Mouse (Mus musculus) hindbrain, embryonic 15.5 days (tissue): ENCODE measurements around the gene Ap4m1. TPM values are rescaled to one million over a fixed set of nuclear protein-coding genes. Genes with fewer than 3 reads are reported as not detected.
"Not testable (repeated sequence)": the region's sequence is repeated elsewhere in the genome, so short reads cannot be mapped to it uniquely, and the experiment has no call there.

Source experiments
- ATAC-seq: fragments of 200-750 bp; cut with Nextera tagmentation; 2 replicates; pipeline ENCODE4 v1.8.0; 2017; ENCODE audit warnings: low read depth, moderate number of reproducible peaks, moderate TSS enrichment; ENCODE audit not compliant: low FRiP score
- H3K27ac ChIP-seq: fragments of 300-500 bp; sonication (generic); replicated peaks from 2 replicates; pipeline ENCODE4 v1.5.1; 2015; ENCODE audit warnings: mild to moderate bottlenecking, inconsistent platforms
- H3K27me3 ChIP-seq: fragments of 300-500 bp; sonication (generic); 2 replicates; pipeline ENCODE4 v1.6.1; 2015; ENCODE audit warnings: control low read depth, inconsistent platforms
- H3K36me3 ChIP-seq: fragments of 300-500 bp; sonication (generic); 2 replicates; pipeline ENCODE4 v1.6.1; 2015; ENCODE audit warnings: control low read depth, inconsistent platforms
- H3K4me1 ChIP-seq: fragments of 300-500 bp; sonication (generic); replicated peaks from 2 replicates; pipeline ENCODE4 v1.6.1; 2015; ENCODE audit warnings: control low read depth, inconsistent platforms
- H3K4me2 ChIP-seq: fragments of 300-500 bp; sonication (generic); 2 replicates; pipeline ENCODE4 v1.6.1; 2015; ENCODE audit warnings: moderate library complexity, mild to moderate bottlenecking, inconsistent platforms
- H3K4me3 ChIP-seq: fragments of 300-500 bp; sonication (generic); 2 replicates; pipeline ENCODE4 v1.5.1; 2015; ENCODE audit warnings: mild to moderate bottlenecking, inconsistent platforms
- H3K9ac ChIP-seq: fragments of 300-500 bp; sonication (generic); 2 replicates; pipeline ENCODE4 v1.6.1; 2015; ENCODE audit warnings: inconsistent platforms
- H3K9me3 ChIP-seq: fragments of 300-500 bp; sonication (generic); 2 replicates; pipeline ENCODE4 v1.6.1; 2016; ENCODE audit warnings: control low read depth, inconsistent platforms
- WGBS: fragments of 180-500 bp; shearing (Covaris S2); methylation state at CpG from one replicate; pipeline ENCODE4 v1.1.7; 2015; 5-methylcytosine and 5-hydroxymethylcytosine counted together
- microRNA counts: library from miRNA; unstranded; fragments of <30 nt; microRNA quantifications from one replicate; lab custom pipeline; 2016
- microRNA-seq: library from miRNA; unstranded; fragments of <30 nt; microRNA quantifications from one replicate; pipeline ENCODE4, GENCODE M21; 2016
- polyA plus RNA-seq: library from polyadenylated mRNA; unstranded; fragments of >200 nt; fragmentation: Nextera tagmentation; extraction: Ambion mirVana; gene quantifications from 2 replicates; pipeline ENCODE4 v1.2.1, GENCODE M21; 2015

The Ap4m1 gene
- polyA plus RNA-seq, 1 experiment from 2014 or later: 26.2 TPM

GRCm38 (mm10) chr5:138207873-138208272, 36.1 kb downstream of the Ap4m1 start:
- H3K9ac ChIP-seq: no peak overlapping the region
- no peak for ATAC-seq
- H3K27me3 ChIP-seq: no peaks in the 10 kb centered on the region
- no peak overlapping the region for H3K27ac ChIP-seq
- no peaks in the 10 kb centered on the region for H3K4me1 ChIP-seq
- no peak overlapping the region for H3K4me2 ChIP-seq
- no peaks in the 10 kb centered on the region for H3K36me3 ChIP-seq
- H3K9me3 ChIP-seq: no peaks in the 10 kb centered on the region
- 87% methylated on average over 4 of the region's 4 CpGs for WGBS
- no peak overlapping the region for H3K4me3 ChIP-seq

DNA sequence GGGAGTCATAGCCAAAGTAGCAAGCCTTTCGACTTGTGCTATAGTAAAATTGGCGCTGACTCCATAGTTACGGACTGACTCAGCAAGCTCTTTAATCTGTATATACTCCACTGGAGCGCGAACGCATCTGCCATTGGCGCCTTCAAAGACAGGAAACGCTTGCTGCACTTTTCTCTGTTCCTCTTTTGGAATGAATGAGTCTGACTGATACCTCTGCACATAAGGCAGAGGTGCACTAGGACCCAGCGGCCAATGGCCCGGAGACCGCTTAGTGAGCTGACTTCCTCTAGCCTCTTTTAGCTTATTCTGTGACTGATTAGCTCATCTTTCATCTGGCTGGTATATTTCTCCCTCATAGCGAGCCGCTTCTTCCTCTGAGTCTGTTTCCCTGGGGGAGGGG, 44.8 kb downstream of the Ap4m1 start:
- not testable (repeated sequence) for H3K9me3 ChIP-seq, H3K4me3 ChIP-seq, H3K9ac ChIP-seq, H3K4me2 ChIP-seq, ATAC-seq, H3K27ac ChIP-seq, H3K4me1 ChIP-seq, H3K27me3 ChIP-seq, H3K36me3 ChIP-seq
- 93% methylated on average over 13 of the region's 13 CpGs for WGBS

DNA sequence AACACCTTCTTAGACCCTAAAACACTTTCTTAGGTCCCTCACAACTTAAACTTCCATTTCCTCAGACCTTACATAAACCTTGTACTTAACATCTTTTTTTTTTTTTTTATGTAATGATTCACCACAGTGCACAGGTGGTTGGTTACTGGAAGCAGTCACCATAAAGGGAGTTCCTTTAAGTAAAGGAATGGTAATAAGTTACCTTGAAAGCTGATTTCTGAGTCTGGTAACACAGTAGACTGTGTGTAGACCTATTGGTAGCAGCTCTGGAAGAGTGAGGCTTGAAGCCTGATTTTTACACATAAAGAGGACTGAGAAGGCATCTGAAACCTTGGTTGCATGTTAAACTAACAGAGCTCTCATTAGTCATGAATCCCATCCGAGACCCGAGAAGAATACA, 48.1 kb downstream of the Ap4m1 start:
- no peak for ATAC-seq
- no peak overlapping the region for H3K4me3 ChIP-seq
- H3K36me3 ChIP-seq: no peaks in the 10 kb centered on the region
- H3K27me3 ChIP-seq: no peaks in the 10 kb centered on the region
- H3K4me2 ChIP-seq: no peak overlapping the region
- H3K9ac ChIP-seq: no peak overlapping the region
- no peaks in the 10 kb centered on the region for H3K9me3 ChIP-seq
- WGBS: 74% methylated on average over 2 of the region's 2 CpGs
- H3K27ac ChIP-seq: no peak overlapping the region
- no peaks in the 10 kb centered on the region for H3K4me1 ChIP-seq

DNA sequence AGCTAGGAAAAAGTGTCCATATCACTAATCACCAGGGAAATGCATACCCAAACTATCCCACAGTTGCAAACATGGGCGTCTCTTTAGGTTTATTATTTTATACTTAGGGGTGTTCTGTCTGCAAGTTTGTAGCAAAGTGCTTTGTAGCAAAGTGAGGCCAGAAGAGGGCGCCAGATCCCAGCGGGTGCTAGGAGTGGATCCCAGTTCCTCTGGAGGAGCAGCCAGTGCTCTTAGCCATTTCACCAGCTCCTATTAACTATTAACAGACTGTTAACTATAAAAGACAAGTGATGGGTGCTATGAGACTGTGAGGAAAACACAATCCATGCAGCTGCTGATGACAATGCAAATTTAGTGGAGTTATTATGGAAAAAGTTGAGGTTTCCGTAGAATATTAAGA, 50.3 kb downstream of the Ap4m1 start:
- no peak overlapping the region for H3K4me3 ChIP-seq

DNA sequence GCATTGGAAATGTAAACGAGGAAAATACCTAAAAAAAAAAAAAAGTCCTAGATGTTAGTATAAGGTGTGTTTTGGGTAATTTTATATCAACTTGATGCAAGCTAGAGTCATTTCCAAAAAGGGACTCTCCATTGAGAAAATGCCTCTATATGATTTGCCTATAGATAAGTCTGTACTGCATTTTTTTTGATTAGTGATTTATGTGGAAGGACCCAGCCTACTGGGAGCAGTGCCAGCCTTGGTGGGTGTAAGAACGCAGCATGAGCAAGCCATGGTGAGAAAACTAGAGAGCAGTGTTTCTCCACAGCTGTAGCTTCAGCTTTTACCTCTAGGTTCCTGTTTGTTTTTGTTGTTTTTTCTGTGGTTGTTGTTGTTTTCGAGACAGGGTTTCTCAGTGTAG, 51.5 kb downstream of the Ap4m1 start:
- Histone ChIP-seq H3K36me3 (no peaks in the 10 kb centered on the region), H3K4me1 (no peaks in the 10 kb centered on the region), H3K9me3 (no peaks in the 10 kb centered on the region), H3K27ac (no peak overlapping the region), H3K4me3 (no peak overlapping the region), H3K27me3 (no peaks in the 10 kb centered on the region), H3K4me2 (no peak overlapping the region), H3K9ac (no peak overlapping the region)
- ATAC-seq: no peak
- 71% methylated on average over 3 of the region's 3 CpGs for WGBS

More for the DNA sequence above, 50.3 kb downstream of the Ap4m1 start:
- H3K9ac ChIP-seq: no peak overlapping the region
- no peaks in the 10 kb centered on the region for H3K27me3 ChIP-seq
- no peaks in the 10 kb centered on the region for H3K9me3 ChIP-seq
- no peaks in the 10 kb centered on the region for H3K36me3 ChIP-seq
- no peak for ATAC-seq
- 24% methylated on average over 4 of the region's 4 CpGs for WGBS
- no peak overlapping the region for H3K27ac ChIP-seq
- H3K4me1 ChIP-seq: no peaks in the 10 kb centered on the region
- H3K4me2 ChIP-seq: no peak overlapping the region

- Histone ChIP-seq H3K9me3 (no peaks in the 10 kb centered on the region), H3K27ac (no peak within 1 kb of the TSS), H3K4me2 (no peak within 1 kb of the TSS), H3K4me1 (no peaks in the 10 kb centered on the region), H3K4me3 (no peak within 1 kb of the TSS), H3K9ac (no peak within 1 kb of the TSS), H3K36me3 (no peaks in the 10 kb centered on the region), H3K27me3 (no peaks in the 10 kb centered on the region)
- no peak for ATAC-seq
- 65% methylated on average over 2 of the region's 2 CpGs for WGBS
Measured at GRCm38 (mm10) chr5:138225700-138226099, 53.9 kb downstream of the Ap4m1 start, which contains the start of gene Nxpe5. Gene Nxpe5 (plus strand): TSS chr5:138225898.

- 84% methylated on average over 4 of the region's 4 CpGs for WGBS
- H3K4me1 ChIP-seq: no peaks in the 10 kb centered on the region
- H3K4me2 ChIP-seq: no peak overlapping the region
- H3K9me3 ChIP-seq: no peaks in the 10 kb centered on the region
- H3K9ac ChIP-seq: no peak overlapping the region
- no peaks in the 10 kb centered on the region for H3K27me3 ChIP-seq
- no peak for ATAC-seq
- H3K36me3 ChIP-seq: no peaks in the 10 kb centered on the region
- no peak overlapping the region for H3K4me3 ChIP-seq
- H3K27ac ChIP-seq: no peak overlapping the region
Measured at GRCm38 (mm10) chr5:138226491-138226890, 54.7 kb downstream of the Ap4m1 start.

DNA sequence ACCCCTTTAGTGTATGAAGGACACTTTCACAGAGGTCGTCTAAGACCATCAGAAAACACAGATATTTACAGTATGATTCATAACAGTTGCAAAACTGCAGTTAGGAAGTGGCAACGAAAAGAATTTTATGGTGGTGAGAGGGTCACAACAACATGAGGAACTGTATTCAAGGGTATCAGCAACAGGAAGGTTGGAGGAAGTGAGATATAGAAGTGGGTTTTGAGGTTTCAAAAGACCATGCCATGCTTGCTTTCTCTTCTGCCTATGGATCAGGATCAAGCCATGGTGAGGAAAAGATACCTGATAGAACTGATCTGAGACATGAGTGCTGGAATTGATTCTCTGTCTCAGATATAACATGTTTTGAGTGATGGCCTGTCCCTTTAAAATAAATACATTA, 55.6 kb downstream of the Ap4m1 start:
- 77% methylated on average over 2 of the region's 2 CpGs for WGBS
- no peak for ATAC-seq
- no peak overlapping the region for H3K9ac ChIP-seq

DNA sequence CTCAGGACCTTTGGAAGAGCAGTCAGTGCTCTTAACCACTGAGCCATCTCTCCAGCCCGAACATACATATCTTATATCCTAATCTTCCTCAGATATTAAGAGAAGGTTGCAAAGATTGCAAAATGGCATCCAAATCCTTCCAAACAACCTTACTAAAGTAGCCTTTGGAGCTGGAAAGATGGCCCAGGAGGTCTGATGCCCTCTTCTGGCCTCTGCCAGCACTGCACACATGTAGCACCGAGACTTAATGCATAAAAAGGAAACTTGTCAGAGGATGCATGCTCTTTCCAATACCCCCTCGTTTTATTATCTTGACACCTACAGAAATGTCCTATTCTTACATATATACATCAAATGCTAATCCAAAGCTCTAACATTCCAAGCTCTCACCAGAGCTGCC, 56.2 kb downstream of the Ap4m1 start:
- 64% methylated on average over 3 of the region's 3 CpGs for WGBS
- Histone ChIP-seq H3K27ac (no peak overlapping the region), H3K36me3 (no peaks in the 10 kb centered on the region), H3K4me1 (no peaks in the 10 kb centered on the region), H3K4me3 (no peak overlapping the region), H3K4me2 (no peak overlapping the region), H3K9me3 (no peaks in the 10 kb centered on the region), H3K27me3 (no peaks in the 10 kb centered on the region), H3K9ac (no peak overlapping the region)
- ATAC-seq: no peak

More for the DNA sequence above, 55.6 kb downstream of the Ap4m1 start:
- H3K4me3 ChIP-seq: no peak overlapping the region
- H3K9me3 ChIP-seq: no peaks in the 10 kb centered on the region
- H3K27me3 ChIP-seq: no peaks in the 10 kb centered on the region
- H3K36me3 ChIP-seq: no peaks in the 10 kb centered on the region
- no peaks in the 10 kb centered on the region for H3K4me1 ChIP-seq
- no peak overlapping the region for H3K4me2 ChIP-seq
- H3K27ac ChIP-seq: no peak overlapping the region

DNA sequence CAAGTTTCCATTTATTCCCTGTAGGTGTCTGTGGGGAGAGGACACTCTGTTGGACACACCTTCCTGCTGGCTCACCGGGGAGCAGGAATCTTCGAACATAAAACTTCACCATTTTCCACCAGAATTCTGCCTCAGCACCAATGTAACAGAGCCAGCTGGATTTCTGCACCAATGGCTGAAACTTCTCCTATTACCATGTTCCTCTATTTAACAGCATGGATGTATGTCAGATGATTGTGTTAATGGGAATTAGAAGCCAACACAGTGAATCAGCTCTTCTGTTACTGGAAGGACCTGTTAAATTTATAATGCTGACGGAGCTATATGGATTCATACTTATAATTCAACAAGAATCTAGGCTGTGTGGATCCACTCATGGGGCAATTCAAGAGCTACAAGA, 57.7 kb downstream of the Ap4m1 start:
- no peaks in the 10 kb centered on the region for H3K36me3 ChIP-seq
- no peak for ATAC-seq
- no peak overlapping the region for H3K9ac ChIP-seq
- no peaks in the 10 kb centered on the region for H3K4me1 ChIP-seq
- WGBS: 93% methylated on average over 3 of the region's 3 CpGs
- no peak overlapping the region for H3K4me3 ChIP-seq
- no peaks in the 10 kb centered on the region for H3K27me3 ChIP-seq
- H3K4me2 ChIP-seq: no peak overlapping the region
- H3K9me3 ChIP-seq: no peaks in the 10 kb centered on the region
- H3K27ac ChIP-seq: no peak overlapping the region

MicroRNA genes within 50 kb of the gene (microRNA counts, 519-probe panel; counts per million panel counts)
- microRNA mmu-miR-106b (lab: Ali Mortazavi, UCI): 3,970 counts per million, percentile 83 among the panel's probes with 10 or more counts
- 4,696 counts per million, percentile 94 among the panel's probes with 10 or more counts for microRNA mmu-miR-25 (lab: Ali Mortazavi, UCI)
- 3,913 counts per million, percentile 83 among the panel's probes with 10 or more counts for microRNA mmu-miR-93 (lab: Ali Mortazavi, UCI)

Small RNA genes lying within 50 kb of the gene (microRNA-seq; reads per million reads assigned to microRNA genes)
- gene Mir106b (5,764 reads per million, percentile 93 among the genes with 10 or more reads in this experiment), gene Mir25 (278 reads per million, percentile 64 among the genes with 10 or more reads in this experiment), gene Mir93 (8,003 reads per million, percentile 94 among the genes with 10 or more reads in this experiment)

Other genes with a start within 250 kb of the Ap4m1 start
- gene Gjc3, start 208.9 kb upstream of the Ap4m1 start, polyA plus RNA-seq: 1.3 and 1.7 TPM in 2 replicates
- not detected in 2 replicates for gene Azgp1, start 190.5 kb upstream of the Ap4m1 start, polyA plus RNA-seq
- gene Smok3a, start 150.7 kb upstream of the Ap4m1 start, polyA plus RNA-seq: not detected in 2 replicates
- gene Smok3b, start 150.6 kb upstream of the Ap4m1 start, polyA plus RNA-seq: not detected in 2 replicates
- gene Smok3c, start 118.8 kb upstream of the Ap4m1 start, polyA plus RNA-seq: not detected in 2 replicates
- gene Zkscan1, start 86.9 kb upstream of the Ap4m1 start, polyA plus RNA-seq: 20.8 and 22.1 TPM in 2 replicates
- 81.4 and 82.6 TPM in 2 replicates for gene Zscan21, start 55.1 kb upstream of the Ap4m1 start, polyA plus RNA-seq
- 26.5 and 31.3 TPM in 2 replicates for gene Zfp113, start 16.3 kb upstream of the Ap4m1 start, polyA plus RNA-seq
- 313 and 320 TPM in 2 replicates for gene Cops6, start 10.9 kb upstream of the Ap4m1 start, polyA plus RNA-seq
- gene Mcm7, start 420 bp downstream of the Ap4m1 start, polyA plus RNA-seq: 85.4 and 94.5 TPM in 2 replicates
- 75.5 and 77.7 TPM in 2 replicates for gene Taf6, start 15.4 kb downstream of the Ap4m1 start, polyA plus RNA-seq
- gene Cnpy4, start 15.5 kb downstream of the Ap4m1 start, polyA plus RNA-seq: 26.5 and 29.6 TPM in 2 replicates
- 12.4 and 14.7 TPM in 2 replicates for gene Mblac1, start 22.3 kb downstream of the Ap4m1 start, polyA plus RNA-seq
- not detected in 2 replicates for gene Nxpe5, start 53.9 kb downstream of the Ap4m1 start, polyA plus RNA-seq
- 108 and 111 TPM in 2 replicates for gene Lamtor4, start 83.5 kb downstream of the Ap4m1 start, polyA plus RNA-seq
- 17.1 and 21.1 TPM in 2 replicates for gene BC037034, start 92.0 kb downstream of the Ap4m1 start, polyA plus RNA-seq
- 2.2 and 2.6 TPM in 2 replicates for gene Gal3st4, start 100.8 kb downstream of the Ap4m1 start, polyA plus RNA-seq
- 0.17 and 0.19 TPM in 2 replicates for gene Gm43720, start 108.0 kb downstream of the Ap4m1 start, polyA plus RNA-seq
- gene Gpc2, start 108.0 kb downstream of the Ap4m1 start, polyA plus RNA-seq: 147 and 149 TPM in 2 replicates
- 9.2 and 9.8 TPM in 2 replicates for gene Stag3, start 108.2 kb downstream of the Ap4m1 start, polyA plus RNA-seq
- 0.14 TPM in 1 of 2 replicates, not detected in the other for gene Pvrig, start 170.0 kb downstream of the Ap4m1 start, polyA plus RNA-seq